Mouse (Mus musculus) neural tube, embryonic 14.5 days (tissue): Measurements from ENCODE around the gene Rnasel. TPM values are rescaled to one million over a fixed set of nuclear protein-coding genes. Genes with fewer than 3 reads are reported as not detected.

Experiments used
- ATAC-seq: fragments of 200-750 bp; cut with Nextera tagmentation; 2 replicates; pipeline ENCODE4 v1.8.0; 2017; ENCODE audit warnings: low read depth, mild to moderate bottlenecking, moderate TSS enrichment, moderate library complexity
- H3K27ac ChIP-seq: fragments of 300-500 bp; sonication (generic); 2 replicates; pipeline ENCODE4 v1.5.1; 2014; ENCODE audit warnings: low read depth, mild to moderate bottlenecking, control low read depth, low read length, moderate library complexity, mixed read lengths
- H3K27me3 ChIP-seq: fragments of 300-500 bp; sonication (generic); 2 replicates; pipeline ENCODE4 v1.6.1; 2014; ENCODE audit warnings: low read length; ENCODE audit not compliant: control insufficient read depth, insufficient read depth
- H3K36me3 ChIP-seq: fragments of 300-500 bp; sonication (generic); 2 replicates; pipeline ENCODE4 v1.6.1; 2014; ENCODE audit warnings: low read length, mixed read lengths; ENCODE audit not compliant: control insufficient read depth, insufficient read depth
- H3K4me1 ChIP-seq: fragments of 300-500 bp; sonication (generic); 2 replicates; pipeline ENCODE4 v1.6.1; 2014; ENCODE audit warnings: low read length; ENCODE audit not compliant: control insufficient read depth, insufficient read depth
- H3K4me2 ChIP-seq: fragments of 300-500 bp; sonication (generic); 2 replicates; pipeline ENCODE4 v1.6.1; 2014; ENCODE audit warnings: mild to moderate bottlenecking, low read depth, low read length, control low read depth
- H3K4me3 ChIP-seq: fragments of 300-500 bp; sonication (generic); 2 replicates; pipeline ENCODE4 v1.5.1; 2014; ENCODE audit warnings: low read depth, low read length, control low read depth, mixed read lengths
- H3K9ac ChIP-seq: fragments of 300-500 bp; sonication (generic); replicated peaks from 2 replicates; pipeline ENCODE4 v1.6.1; 2014; ENCODE audit warnings: low read depth, mild to moderate bottlenecking, control low read depth, low read length, mixed read lengths
- H3K9me3 ChIP-seq: fragments of 300-500 bp; sonication (generic); 2 replicates; pipeline ENCODE4 v1.6.1; 2016; ENCODE audit warnings: low read length; ENCODE audit not compliant: control insufficient read depth
- WGBS: fragments of 180-500 bp; shearing (Covaris S2); extraction: QIAGEN DNeasy Blood & Tissue Kit; methylation state at CpG from one replicate; pipeline ENCODE4 v1.1.7; 2014; 5-methylcytosine and 5-hydroxymethylcytosine counted together
- polyA plus RNA-seq: library from polyadenylated mRNA; unstranded; fragments of >200 nt; fragmentation: Nextera tagmentation; extraction: Ambion mirVana; gene quantifications from 2 replicates; pipeline ENCODE4 v1.2.1, GENCODE M21; 2014

The Rnasel gene
- polyA plus RNA-seq, 1 experiment from 2014 or later, result 38.0 TPM

- no peaks in the 10 kb centered on the region for H3K27me3 ChIP-seq
- no peak overlapping the region for H3K27ac ChIP-seq
- no peak overlapping the region for H3K4me3 ChIP-seq
- H3K4me2 ChIP-seq, result no peak overlapping the region
- no peak for ATAC-seq
- no peaks in the 10 kb centered on the region for H3K36me3 ChIP-seq
- no peak overlapping the region for H3K9ac ChIP-seq
- H3K9me3 ChIP-seq, result no peaks in the 10 kb centered on the region
- H3K4me1 ChIP-seq, result peaks cover 13% of the 10 kb centered on the region
- WGBS, result 50% methylated on average over 2 of the region's 2 CpGs
Measured at GRCm38 (mm10) chr1:153729806-153730205, 19.4 kb upstream of the Rnasel start.

DNA sequence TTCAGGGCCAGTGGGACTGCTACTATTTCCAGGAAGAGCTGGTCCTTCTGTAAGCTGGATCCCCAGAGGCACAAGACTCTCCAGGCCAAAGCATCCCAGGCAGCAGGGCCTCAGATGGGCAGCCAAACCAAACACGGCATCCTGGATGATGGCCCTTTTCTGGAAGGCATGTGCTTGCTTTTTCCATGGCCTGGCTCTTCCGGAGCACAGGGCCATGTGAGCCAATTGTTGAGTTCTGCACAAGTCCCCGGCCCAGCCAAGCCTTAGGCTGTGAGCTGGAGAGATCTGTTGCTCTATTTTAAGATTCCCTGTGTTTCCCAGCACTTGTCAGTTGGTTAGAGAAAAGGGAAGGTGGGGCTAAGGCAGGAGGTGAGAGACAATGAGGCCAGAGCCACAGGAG lies 18.6 kb upstream of the Rnasel start:
- Histone ChIP-seq H3K27ac (no peak overlapping the region), H3K4me2 (no peak overlapping the region), H3K36me3 (no peaks in the 10 kb centered on the region), H3K27me3 (no peaks in the 10 kb centered on the region), H3K9me3 (no peaks in the 10 kb centered on the region), H3K4me1 (peaks cover 13% of the 10 kb centered on the region), H3K9ac (no peak overlapping the region), H3K4me3 (no peak overlapping the region)
- ATAC-seq, result no peak
- WGBS, result 64% methylated on average over 3 of the region's 3 CpGs

- peaks cover 18% of the 10 kb centered on the region for H3K4me1 ChIP-seq
Measured at GRCm38 (mm10) chr1:153733181-153733580, 16.0 kb upstream of the Rnasel start.

DNA sequence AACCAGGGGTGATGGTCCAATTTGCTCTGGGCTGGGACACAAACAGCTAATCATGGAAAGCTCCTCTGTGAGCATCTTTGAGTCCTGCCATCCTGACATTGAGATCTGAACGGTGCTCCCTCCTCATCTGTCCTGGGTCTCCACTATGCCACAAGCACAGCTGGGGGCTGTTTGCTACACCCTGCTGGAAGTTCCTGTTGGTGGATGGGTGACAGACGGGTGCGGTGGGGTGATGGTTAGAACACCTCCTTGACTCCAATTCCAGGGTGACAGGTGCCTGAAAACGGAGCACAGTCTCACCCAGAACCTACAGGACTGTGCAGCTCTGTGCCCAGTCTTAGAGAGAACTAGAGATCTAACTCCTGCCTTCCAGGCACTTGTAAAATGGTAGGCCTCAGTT lies 14.4 kb upstream of the Rnasel start:
- Histone ChIP-seq H3K9me3 (no peaks in the 10 kb centered on the region), H3K36me3 (no peaks in the 10 kb centered on the region), H3K4me2 (no peak overlapping the region), H3K4me1 (peaks cover 18% of the 10 kb centered on the region), H3K27ac (no peak overlapping the region), H3K27me3 (no peaks in the 10 kb centered on the region), H3K4me3 (no peak overlapping the region), H3K9ac (no peak overlapping the region)
- 81% methylated on average over 4 of the region's 4 CpGs for WGBS
- ATAC-seq, result no peak

More at GRCm38 (mm10) chr1:153733181-153733580, 16.0 kb upstream of the Rnasel start:
- peak; percentile 59 for ATAC-seq
- no peaks in the 10 kb centered on the region for H3K27me3 ChIP-seq
- no peaks in the 10 kb centered on the region for H3K36me3 ChIP-seq
- no peak overlapping the region for H3K4me3 ChIP-seq
- H3K4me2 ChIP-seq, result no peak overlapping the region; the same call in 1 of the 2 replicates
- H3K9me3 ChIP-seq, result no peaks in the 10 kb centered on the region
- no peak overlapping the region; the same call in 1 of the 2 replicates for H3K9ac ChIP-seq
- 20% methylated on average over 9 of the region's 9 CpGs for WGBS
- no peak overlapping the region for H3K27ac ChIP-seq

DNA sequence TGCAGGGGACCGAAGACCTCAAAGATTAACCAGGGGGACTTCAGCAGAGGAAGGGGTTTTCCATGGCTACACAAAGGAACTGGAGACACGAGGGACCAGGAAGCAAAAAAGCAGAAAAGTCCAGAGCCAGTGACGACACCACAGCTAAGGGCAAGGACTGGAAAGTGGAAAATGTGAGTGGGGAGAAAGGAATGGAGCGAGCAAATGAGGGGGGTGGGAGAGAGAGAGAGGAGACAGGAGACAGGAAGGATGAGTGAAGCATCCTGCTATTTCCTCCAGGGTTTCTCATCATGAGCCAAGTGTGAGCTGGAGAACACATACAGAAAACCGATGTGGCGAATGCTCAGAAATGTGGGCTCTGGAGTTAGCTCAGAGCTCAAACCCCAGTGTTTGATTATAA lies 13.1 kb upstream of the Rnasel start:
- Histone ChIP-seq H3K4me1 (peaks cover 21% of the 10 kb centered on the region), H3K27me3 (no peaks in the 10 kb centered on the region), H3K9me3 (no peaks in the 10 kb centered on the region), H3K36me3 (no peaks in the 10 kb centered on the region), H3K4me2 (no peak overlapping the region), H3K4me3 (no peak overlapping the region), H3K9ac (no peak overlapping the region), H3K27ac (no peak overlapping the region)
- no peak for ATAC-seq
- 74% methylated on average over 6 of the region's 6 CpGs for WGBS

DNA sequence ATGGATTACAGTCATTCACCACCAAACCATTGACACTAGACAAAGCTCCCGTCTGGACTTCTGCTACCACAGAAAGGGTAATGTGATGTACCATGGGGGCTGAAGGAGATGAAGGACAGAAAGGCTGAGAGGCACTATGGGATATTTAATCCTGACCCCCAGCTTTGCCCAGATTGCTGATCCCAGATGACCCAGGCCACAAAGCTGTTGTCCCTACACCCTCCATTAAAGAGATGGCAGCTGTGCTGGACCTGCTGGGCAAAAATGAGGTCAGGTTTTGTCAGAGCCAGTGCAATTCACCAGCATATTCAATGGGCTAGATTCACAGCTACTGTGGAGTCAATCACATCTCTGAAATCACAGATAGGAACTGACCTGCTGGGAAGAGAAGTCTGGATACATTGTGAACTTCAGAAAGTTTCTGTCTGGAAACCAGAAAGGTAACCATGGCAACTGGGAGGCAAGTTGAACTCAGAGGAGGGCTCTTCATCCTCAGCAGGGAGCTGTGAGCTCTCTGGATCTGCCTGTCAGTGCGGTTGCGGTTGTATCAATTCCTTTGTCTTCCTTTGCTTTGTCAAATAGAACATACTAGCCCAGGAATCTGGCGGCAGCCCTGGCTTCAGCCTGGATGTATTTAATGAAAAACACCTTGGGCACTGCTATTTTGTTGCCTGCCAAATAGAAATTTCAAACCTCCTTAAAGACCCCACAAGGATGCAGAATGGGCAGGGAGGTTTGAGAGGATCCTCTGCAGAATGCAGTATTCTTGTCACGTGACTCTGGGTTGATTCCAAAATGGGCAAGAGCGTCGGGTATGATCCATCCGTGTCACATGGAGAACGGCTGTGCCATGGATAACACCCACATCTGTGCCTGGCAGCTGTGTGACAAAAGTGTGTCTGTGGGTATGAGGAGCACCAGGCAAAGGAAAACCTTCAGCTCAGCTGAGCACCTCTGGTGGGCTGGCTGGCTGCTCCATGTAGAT lies 11.8 kb upstream of the Rnasel start:
- Histone ChIP-seq H3K4me3 (no peak overlapping the region), H3K9me3 (no peaks in the 10 kb centered on the region), H3K27me3 (no peaks in the 10 kb centered on the region), H3K4me1 (peaks cover 26% of the 10 kb centered on the region), H3K4me2 (no peak overlapping the region), H3K9ac (no peak overlapping the region), H3K27ac (peak overlapping the region; percentile 13), H3K36me3 (no peaks in the 10 kb centered on the region)
- ATAC-seq, result no peak
- 30% methylated on average over 9 of the region's 9 CpGs for WGBS

GRCm38 (mm10) chr1:153739437-153740015 lies 9.7 kb upstream of the Rnasel start:
- 21% methylated on average over 13 of the region's 13 CpGs for WGBS
- H3K9ac ChIP-seq, result no peak overlapping the region
- peaks cover 21% of the 10 kb centered on the region; the same call in 1 of the 2 replicates for H3K4me1 ChIP-seq
- no peak for ATAC-seq
- no peaks in the 10 kb centered on the region for H3K36me3 ChIP-seq
- H3K4me3 ChIP-seq, result peak overlapping the region; percentile 43
- H3K9me3 ChIP-seq, result no peaks in the 10 kb centered on the region
- H3K4me2 ChIP-seq, result peak overlapping the region; percentile 81
- H3K27me3 ChIP-seq, result no peaks in the 10 kb centered on the region
- H3K27ac ChIP-seq, result no peak overlapping the region

DNA sequence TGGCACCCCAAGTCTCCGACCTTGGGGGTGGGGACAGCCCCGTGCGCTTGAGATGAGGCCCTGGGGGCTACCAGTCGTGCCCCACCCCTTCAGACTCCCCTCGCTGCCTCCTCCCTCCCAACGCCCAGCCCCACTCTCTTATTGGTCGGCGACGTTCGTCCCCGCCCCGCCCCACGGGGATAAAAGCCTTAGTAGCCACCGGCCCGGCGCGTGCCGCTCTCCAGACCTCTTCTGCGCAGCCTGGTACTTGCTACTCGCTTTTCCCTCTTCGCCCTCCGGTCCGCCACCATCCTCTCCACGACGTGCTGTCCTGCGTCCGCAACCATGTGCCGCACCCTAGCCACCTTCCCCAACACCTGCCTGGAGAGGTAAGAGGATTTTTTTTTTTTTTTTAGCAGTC lies 9.1 kb upstream of the Rnasel start, which contains the start of gene Rgs16:
Rgs16 (plus strand) TSS at position 205 of the 400 bp plus-strand sequence.
- H3K9ac ChIP-seq, result peak within 1 kb of the TSS; percentile 48
- H3K4me3 ChIP-seq, result peak within 1 kb of the TSS; percentile 43
- ATAC-seq, result peak; percentile 78
- 0 out of 2 replicates have a peak within 1 kb of the TSS, but pooled peaks have one; percentile 16 for H3K27ac ChIP-seq
- no peaks in the 10 kb centered on the region for H3K27me3 ChIP-seq
- H3K36me3 ChIP-seq, result no peaks in the 10 kb centered on the region
- WGBS, result 0% methylated on average over 28 of the region's 28 CpGs
- H3K4me1 ChIP-seq, result peaks cover 21% of the 10 kb centered on the region; the same call in 1 of the 2 replicates
- H3K9me3 ChIP-seq, result no peaks in the 10 kb centered on the region
- H3K4me2 ChIP-seq, result peak within 1 kb of the TSS; percentile 81
